Mouse (Mus musculus): ENCODE results near the gene Zfp619.

- no peak for TF ChIP-seq POLR2A (IDR thresholded peaks at IDR 0.05; ENCODE audit: low read depth, low read length)
- TF ChIP-seq CTCF (IDR thresholded peaks at IDR 0.05; ENCODE audit: borderline replicate concordance, insufficient read depth, low read length) = no peak
These were observed 35.4 kb downstream of the Zfp619 start for GRCm38 (mm10) chr7:39552993-39553392.

Measured in embryonic fibroblast, embryonic 13.5 days (primary cell).